Mouse (Mus musculus) ovary, adult 18-20 months (tissue): ENCODE results near the gene Gm5458.
"Not testable (repeated sequence)": the region's sequence is repeated elsewhere in the genome, so short reads cannot be mapped to it uniquely, and the experiment has no call there.

ENCODE experiments used
- DNase-seq: peaks from one replicate; pipeline ENCODE4 v3.0.0; 2022; ENCODE audit warnings: low spot score, mixed read lengths

The Gm5458 gene

GRCm38 (mm10) chr14:19602481-19602880, at the start of gene Gm5458:
Gm5458 (minus strand) TSS chr14:19602581.
- not testable (repeated sequence) for DNase-seq

GRCm38 (mm10) chr14:19646232-19646631, 43.9 kb upstream of the Gm5458 start:
- DNase-seq, result no peak

GRCm38 (mm10) chr14:19584804-19585667, 17.3 kb downstream of the Gm5458 start, which contains the start of gene Gm2237:
Gm2237 (minus strand) TSS chr14:19585135.
- not testable (repeated sequence) for DNase-seq

- not testable (repeated sequence) for DNase-seq
These were observed 52.5 kb downstream of the Gm5458 start, which contains the start of gene Gm2244 for GRCm38 (mm10) chr14:19549863-19550262. Gm2244 (minus strand) TSS chr14:19549963.
